Mouse (Mus musculus): ENCODE data around the gene Scaf8.
A peak's percentile ranks its signal among the peaks of the same experiment; 100 is the strongest.

The Scaf8 gene

DNA sequence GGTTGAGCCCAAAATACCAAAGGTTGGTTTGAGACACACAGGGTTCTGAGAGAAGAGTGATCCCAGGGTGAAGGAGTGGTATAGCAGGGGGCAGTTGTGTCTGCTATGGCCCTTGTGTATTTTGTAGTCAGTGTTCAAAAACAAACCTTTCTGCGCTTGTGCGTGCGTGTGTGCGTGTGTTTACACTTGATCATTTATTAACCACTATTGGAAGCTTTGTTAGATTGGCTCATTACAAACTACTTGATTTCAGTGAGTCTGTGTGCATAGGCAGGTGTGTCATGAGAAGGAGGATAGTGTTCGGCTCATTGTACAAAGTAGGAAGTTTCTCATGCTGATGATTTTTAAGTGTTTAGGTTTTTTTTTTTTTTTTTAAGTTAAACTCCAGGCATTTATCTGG is 95.4 kb downstream of the Scaf8 start:
- no peak for DNase-seq

DNA sequence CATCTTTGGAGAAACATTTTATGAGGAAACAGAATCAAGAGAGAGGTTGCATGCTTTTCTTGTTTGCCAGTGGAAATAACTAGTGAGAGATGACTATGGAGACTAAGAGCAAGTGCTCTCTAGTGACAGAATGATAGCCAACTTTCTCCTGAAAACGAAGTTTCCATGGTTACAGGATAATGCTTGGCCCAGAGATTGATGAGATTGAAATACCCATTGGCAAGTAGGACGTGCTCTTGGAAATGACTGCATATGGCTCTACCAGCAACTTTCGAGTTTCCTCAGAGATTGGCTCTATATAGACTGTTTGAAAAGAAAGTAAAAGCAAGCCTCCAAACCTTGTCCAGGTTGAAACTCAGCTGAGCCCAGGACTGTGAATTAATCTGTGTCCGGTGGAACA is 97.3 kb downstream of the Scaf8 start:
- no peak for DNase-seq

GRCm38 (mm10) chr17:3212886-3213285 is 98.1 kb downstream of the Scaf8 start:
- no peak for DNase-seq

DNA sequence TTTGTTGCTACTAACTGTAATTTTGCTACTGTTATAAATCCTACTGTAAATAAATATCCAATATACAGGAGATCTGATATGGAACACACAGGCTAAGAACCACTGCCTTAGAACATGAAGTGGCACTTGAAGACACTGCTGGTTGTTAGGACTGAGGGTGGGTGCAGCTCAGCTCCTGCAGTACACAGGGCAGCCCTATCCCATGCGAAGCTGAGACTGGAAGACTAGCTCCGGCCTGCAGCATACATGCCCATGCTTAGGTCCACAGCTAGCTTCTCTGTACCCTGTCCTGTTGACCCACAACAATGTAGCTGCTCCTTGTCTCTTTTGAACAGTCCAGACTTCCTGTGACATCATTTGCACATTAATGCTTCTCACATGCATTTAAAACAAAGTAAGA is 100.1 kb downstream of the Scaf8 start:
- no peak for DNase-seq

- DNase-seq = no peak
Measured at GRCm38 (mm10) chr17:3217023-3217422, 102.3 kb downstream of the Scaf8 start.

DNA sequence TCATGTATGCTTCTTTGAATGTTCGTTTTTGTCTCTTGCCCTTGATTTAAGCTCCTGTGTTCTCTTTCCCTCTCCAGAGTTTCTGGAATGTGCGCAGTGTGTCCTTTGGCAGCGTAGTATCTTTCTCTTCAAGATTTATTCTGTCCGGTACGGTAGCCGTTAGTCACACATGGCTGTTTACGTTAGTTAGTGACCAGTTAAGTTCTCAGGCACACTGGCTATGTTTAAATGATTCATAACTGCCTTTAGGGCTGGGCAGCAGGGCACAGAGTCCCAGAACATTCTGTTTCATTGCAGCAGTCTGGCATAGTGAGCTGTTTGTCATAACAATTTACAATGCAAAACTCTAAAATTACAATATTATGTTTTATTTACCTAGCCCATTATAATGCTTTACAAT is 103.6 kb downstream of the Scaf8 start:
- peak; percentile 56 for DNase-seq

GRCm38 (mm10) chr17:3218916-3219315 is 104.1 kb downstream of the Scaf8 start:
- DNase-seq = peak; percentile 21

GRCm38 (mm10) chr17:3220201-3220600 is 105.4 kb downstream of the Scaf8 start:
- DNase-seq = no peak

- no peak for DNase-seq
Measured at GRCm38 (mm10) chr17:3223071-3223470, 108.3 kb downstream of the Scaf8 start.

GRCm38 (mm10) chr17:3223721-3224120 is 108.9 kb downstream of the Scaf8 start:
- no peak for DNase-seq

DNA sequence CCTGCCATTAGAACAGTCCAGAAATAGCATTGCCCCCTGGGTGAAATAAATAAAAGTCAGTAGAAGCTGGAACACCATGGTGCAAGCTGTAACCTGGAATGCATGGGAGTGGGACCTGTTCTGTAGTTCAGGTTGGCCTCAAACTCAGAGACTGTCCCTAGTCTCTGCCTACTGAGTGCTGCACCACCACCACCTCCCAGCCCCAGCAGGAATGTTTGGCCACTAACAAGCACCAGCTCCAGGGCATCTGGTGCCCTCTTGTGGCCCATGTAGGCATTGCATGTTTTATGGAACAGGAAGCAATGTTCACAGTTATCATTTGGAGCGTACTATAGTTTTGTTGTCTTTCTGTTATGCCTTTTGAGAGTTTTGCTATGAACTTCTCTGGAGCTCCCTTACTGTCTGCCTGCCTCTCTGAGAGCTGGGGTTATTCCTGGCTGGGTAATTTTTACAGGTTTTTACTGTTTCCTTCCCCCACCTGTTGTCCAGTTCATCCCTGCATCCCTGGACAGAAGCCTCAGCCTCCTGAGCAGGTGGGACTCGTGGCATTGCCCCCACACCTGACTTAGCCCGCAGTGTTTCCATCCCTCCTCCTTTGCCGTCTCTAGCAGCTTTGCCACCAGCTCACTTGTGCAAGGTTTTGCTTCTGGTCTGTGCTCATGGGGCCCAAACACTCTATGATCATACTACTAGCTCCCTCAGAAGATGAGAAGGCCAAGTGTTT is 109.8 kb downstream of the Scaf8 start:
- peak; percentile 69 for DNase-seq

GRCm38 (mm10) chr17:3230231-3231000 is 115.6 kb downstream of the Scaf8 start:
- DNase-seq = peak; percentile 26

DNA sequence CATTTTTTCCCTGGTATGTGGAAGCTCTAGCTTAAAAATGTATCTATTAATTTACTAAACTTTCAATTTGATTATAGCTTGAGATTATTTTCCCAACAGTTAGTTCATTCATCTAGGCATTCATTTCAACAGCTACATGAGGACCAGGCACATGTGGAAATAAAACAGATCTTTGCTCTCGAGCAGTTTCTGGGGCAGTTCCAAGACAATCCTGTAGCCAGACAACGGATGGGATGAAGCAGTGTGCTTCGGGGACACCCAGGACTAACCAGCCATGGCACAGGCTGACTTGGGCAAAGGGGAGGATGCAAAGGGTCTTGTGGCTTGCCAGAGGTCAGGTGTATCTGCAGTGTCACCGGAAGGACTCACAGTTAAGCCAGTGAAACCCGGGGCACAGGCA is 117.9 kb downstream of the Scaf8 start:
- DNase-seq = no peak

- no peak for DNase-seq
Measured at GRCm38 (mm10) chr17:3243672-3244071, 128.9 kb downstream of the Scaf8 start.

GRCm38 (mm10) chr17:3244881-3245739 is 130.3 kb downstream of the Scaf8 start:
- DNase-seq = peak; percentile 90

- peak; percentile 32 for DNase-seq
Measured at GRCm38 (mm10) chr17:3246665-3247370, 132.0 kb downstream of the Scaf8 start.

Data from kidney, adult 11 months (tissue).